Mouse (Mus musculus) C2C12 (cell line): ENCODE measurements around the gene Lta. TPM values are rescaled to one million over a fixed set of nuclear protein-coding genes. Genes with fewer than 3 reads are reported as not detected.
A peak's percentile ranks its signal among the peaks of the same experiment; 100 is the strongest.
"Not testable (repeated sequence)": the region's sequence is repeated elsewhere in the genome, so short reads cannot be mapped to it uniquely, and the experiment has no call there.

Source experiments
- H3K27me3 ChIP-seq: one replicate; pipeline ENCODE4 v1.6.1; 2011; ENCODE audit not compliant: control insufficient read depth, insufficient read depth, insufficient read length
- H3K36me3 ChIP-seq: one replicate; pipeline ENCODE4 v1.6.1; 2011; ENCODE audit not compliant: control insufficient read depth, insufficient read depth
- H3K4me3 ChIP-seq: one replicate; pipeline ENCODE4 v1.5.1; 2011; ENCODE audit warnings: mild to moderate bottlenecking, control low read depth; ENCODE audit not compliant: poor library complexity, insufficient read depth, severe bottlenecking
- H3K79me2 ChIP-seq: one replicate; pipeline ENCODE4 v1.6.1; 2011; ENCODE audit not compliant: control insufficient read depth, insufficient read depth
- H3K79me3 ChIP-seq: one replicate; pipeline ENCODE4 v1.6.1; 2011; ENCODE audit warnings: low read depth, control low read depth
- H3ac ChIP-seq: one replicate; pipeline ENCODE3; 2011; ENCODE audit warnings: low read depth; ENCODE audit not compliant: control insufficient read depth, insufficient read length
- CEBPB ChIP-seq: IDR thresholded peaks from one replicate; pipeline ENCODE4 v1.6.1; 2011; ENCODE audit warnings: low read depth, mild to moderate bottlenecking, control low read depth, moderate library complexity
- CTCF ChIP-seq: IDR thresholded peaks from one replicate; pipeline ENCODE4 v1.5.1; 2011; ENCODE audit not compliant: control insufficient read depth, insufficient read depth, insufficient read length
- FOSL1 ChIP-seq: IDR thresholded peaks from one replicate; pipeline ENCODE4 v1.8.0; 2011; ENCODE audit warnings: mild to moderate bottlenecking, low read length; ENCODE audit not compliant: poor library complexity, insufficient read depth, severe bottlenecking
- MAX ChIP-seq: IDR thresholded peaks from one replicate; pipeline ENCODE4 v1.6.1; 2011; ENCODE audit warnings: mild to moderate bottlenecking, control low read depth
- MYOD1 ChIP-seq: IDR thresholded peaks from one replicate; pipeline ENCODE4 v1.6.1; 2011; ENCODE audit warnings: low read depth; ENCODE audit not compliant: control insufficient read depth, insufficient read length
- MYOG ChIP-seq: IDR thresholded peaks from one replicate; pipeline ENCODE4 v1.6.1; 2011; ENCODE audit not compliant: control insufficient read depth, insufficient read length; ENCODE audit errors: extremely low read depth
- USF1 ChIP-seq: IDR thresholded peaks from one replicate; pipeline ENCODE4 v1.6.1; 2011; ENCODE audit warnings: low read depth, mild to moderate bottlenecking, control low read depth, moderate library complexity
- polyA plus RNA-seq: library from polyadenylated mRNA; unstranded; fragments of >200 nt; fragmentation: generic; extraction: Trizol; gene quantifications from one replicate; pipeline ENCODE4 v1.2.1, GENCODE M21; 2012; ENCODE audit warnings: missing spikeins

Gene Lta
- polyA plus RNA-seq, 1 experiment = 0.07 TPM

DNA sequence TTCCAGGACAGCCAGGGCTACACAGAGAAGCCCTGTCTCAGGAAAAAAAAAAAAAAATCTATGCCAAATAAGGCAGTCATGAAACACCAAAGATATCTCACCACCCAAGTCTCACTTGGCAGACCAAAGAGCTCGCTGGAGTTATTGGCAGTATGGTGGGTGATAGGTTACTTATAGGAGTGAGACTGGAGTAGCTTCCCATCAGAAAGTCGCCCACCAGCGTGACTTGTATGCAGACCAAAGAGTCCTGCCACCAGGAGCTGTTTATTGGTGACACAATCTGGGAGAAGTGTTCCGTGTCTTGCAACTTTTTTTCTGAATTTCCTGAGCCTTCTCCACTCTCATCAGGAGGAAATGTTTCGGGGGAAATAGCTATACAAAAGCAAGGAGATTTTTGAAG lies 34.5 kb upstream of the Lta start:
- peaks cover 27% of the 10 kb centered on the region for H3K79me3 ChIP-seq
- TF ChIP-seq FOSL1 = no peak
- no peak for TF ChIP-seq USF1
- no peak for TF ChIP-seq MYOG
- TF ChIP-seq MAX = no peak
- no peak for TF ChIP-seq MYOD1
- TF ChIP-seq CTCF = no peak
- no peak for TF ChIP-seq CEBPB
- peaks cover 20% of the 10 kb centered on the region for H3K36me3 ChIP-seq
- H3ac ChIP-seq = no peak overlapping the region
- H3K4me3 ChIP-seq = no peak overlapping the region
- H3K79me2 ChIP-seq = peaks cover 38% of the 10 kb centered on the region
- H3K27me3 ChIP-seq = no peaks in the 10 kb centered on the region

DNA sequence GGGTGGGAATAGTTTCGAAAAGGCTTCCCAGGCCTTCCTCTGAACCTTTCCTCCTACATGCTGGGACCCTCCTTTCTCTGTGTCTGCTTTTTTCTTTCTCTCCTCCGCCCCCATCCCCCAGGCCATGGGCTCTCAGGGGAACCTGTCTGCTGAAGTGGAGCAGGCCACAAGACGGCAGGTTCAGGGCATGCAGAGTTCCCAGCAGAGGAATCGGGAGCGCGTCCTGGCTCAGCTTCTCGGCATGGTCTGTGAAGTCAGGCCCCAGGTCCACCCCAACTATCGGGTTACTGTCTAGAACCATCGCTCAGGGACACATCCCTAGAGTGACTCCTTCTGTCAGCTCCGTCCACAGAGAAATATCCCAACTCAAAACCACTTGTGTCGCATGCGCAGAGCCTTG lies 32.4 kb upstream of the Lta start:
- peaks cover 38% of the 10 kb centered on the region for H3K79me2 ChIP-seq

DNA sequence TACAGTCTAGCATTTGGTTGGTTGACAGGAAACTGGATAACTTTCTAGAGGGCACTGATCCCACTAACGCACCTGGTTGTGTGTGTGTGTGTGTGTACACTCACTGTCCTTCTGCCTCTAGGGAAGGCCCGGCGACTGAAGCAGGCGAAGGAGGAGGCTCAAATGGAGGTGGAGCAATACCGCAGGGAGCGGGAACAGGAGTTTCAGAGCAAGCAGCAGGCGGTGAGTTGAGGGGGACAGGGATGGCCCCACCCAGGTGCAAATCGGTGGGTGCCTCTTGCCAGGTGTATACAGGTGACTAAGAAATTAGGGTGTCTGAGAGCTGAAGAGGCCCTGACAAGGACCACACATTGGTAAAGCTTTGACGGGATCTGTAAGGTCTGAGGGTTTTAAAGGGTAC lies 31.8 kb upstream of the Lta start:
- peaks cover 16% of the 10 kb centered on the region for H3K36me3 ChIP-seq
- TF ChIP-seq CEBPB (no peak), MYOD1 (no peak), USF1 (no peak), MAX (no peak), CTCF (no peak), MYOG (no peak), FOSL1 (no peak)
- H3ac ChIP-seq = no peak overlapping the region
- H3K79me2 ChIP-seq = peaks cover 38% of the 10 kb centered on the region
- H3K4me3 ChIP-seq = no peak overlapping the region
- H3K27me3 ChIP-seq = no peaks in the 10 kb centered on the region
- peaks cover 15% of the 10 kb centered on the region for H3K79me3 ChIP-seq

More for the DNA sequence above, 32.4 kb upstream of the Lta start:
- Histone ChIP-seq H3K36me3 (peaks cover 12% of the 10 kb centered on the region), H3ac (no peak overlapping the region), H3K4me3 (no peak overlapping the region), H3K27me3 (no peaks in the 10 kb centered on the region), H3K79me3 (peaks cover 19% of the 10 kb centered on the region)
- TF ChIP-seq MAX (no peak), USF1 (no peak), CEBPB (no peak), CTCF (no peak), FOSL1 (no peak), MYOD1 (no peak), MYOG (no peak)

- peaks cover 15% of the 10 kb centered on the region for H3K79me3 ChIP-seq
- H3K27me3 ChIP-seq = no peaks in the 10 kb centered on the region
- H3K36me3 ChIP-seq = peaks cover 21% of the 10 kb centered on the region
- peaks cover 40% of the 10 kb centered on the region for H3K79me2 ChIP-seq
- peak overlapping the region; percentile 51 for H3K4me3 ChIP-seq
- TF ChIP-seq CTCF (peak; percentile 88), FOSL1 (no peak), MYOD1 (peak; percentile 85), MAX (no peak), CEBPB (no peak), USF1 (no peak), MYOG (no peak)
- H3ac ChIP-seq = peak overlapping the region; percentile 76
Measured at GRCm38 (mm10) chr17:35236390-35236746, 31.2 kb upstream of the Lta start.

DNA sequence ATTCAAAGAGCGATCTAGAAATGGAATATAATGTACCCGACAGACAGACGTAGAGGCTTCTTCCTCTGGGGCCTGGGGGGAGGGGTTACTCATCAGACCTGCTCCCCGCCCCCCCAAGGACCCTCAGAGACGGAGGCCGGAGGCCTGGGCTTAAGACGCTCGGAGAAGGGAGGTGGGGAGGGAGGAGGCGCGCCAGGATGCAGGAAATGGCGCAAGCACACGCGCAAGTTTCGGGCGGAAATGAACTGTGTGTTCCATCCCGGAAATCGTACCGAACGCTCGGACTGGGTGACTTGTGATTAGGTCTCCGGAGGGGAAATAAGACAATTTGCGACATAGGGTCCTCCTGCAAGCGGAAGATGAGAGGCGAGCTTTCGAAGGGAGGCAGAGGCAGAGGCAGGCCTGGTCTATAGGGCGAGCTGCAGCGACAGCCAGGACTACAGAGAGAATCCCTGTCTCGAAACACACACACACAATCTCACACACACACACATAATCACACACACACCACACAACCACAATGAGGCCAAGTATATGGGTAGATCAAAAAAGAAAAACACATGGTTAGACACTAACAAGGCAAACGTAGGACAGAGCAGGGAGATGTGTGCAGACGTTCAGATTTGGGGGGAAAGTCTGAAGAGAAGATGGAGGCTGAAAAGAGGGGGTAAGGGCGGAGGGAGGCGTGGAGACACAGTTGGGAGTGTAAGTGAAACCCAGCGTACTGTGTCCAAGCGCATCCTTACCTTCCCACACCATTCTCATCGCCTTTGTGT lies 30.7 kb upstream of the Lta start, which contains the start of gene Nfkbil1:
Gene Nfkbil1 (minus strand): TSS at position 179 of the 776 bp plus-strand sequence.
- H3K4me3 ChIP-seq = peak within 1 kb of the TSS; percentile 51
- H3K79me2 ChIP-seq = peaks cover 46% of the 10 kb centered on the region
- peak; percentile 65 for TF ChIP-seq CEBPB
- TF ChIP-seq MAX = peak; percentile 56
- TF ChIP-seq MYOG = no peak
- peaks cover 19% of the 10 kb centered on the region for H3K79me3 ChIP-seq
- H3ac ChIP-seq = peak within 1 kb of the TSS; percentile 90
- peaks cover 25% of the 10 kb centered on the region for H3K36me3 ChIP-seq
- no peaks in the 10 kb centered on the region for H3K27me3 ChIP-seq

DNA sequence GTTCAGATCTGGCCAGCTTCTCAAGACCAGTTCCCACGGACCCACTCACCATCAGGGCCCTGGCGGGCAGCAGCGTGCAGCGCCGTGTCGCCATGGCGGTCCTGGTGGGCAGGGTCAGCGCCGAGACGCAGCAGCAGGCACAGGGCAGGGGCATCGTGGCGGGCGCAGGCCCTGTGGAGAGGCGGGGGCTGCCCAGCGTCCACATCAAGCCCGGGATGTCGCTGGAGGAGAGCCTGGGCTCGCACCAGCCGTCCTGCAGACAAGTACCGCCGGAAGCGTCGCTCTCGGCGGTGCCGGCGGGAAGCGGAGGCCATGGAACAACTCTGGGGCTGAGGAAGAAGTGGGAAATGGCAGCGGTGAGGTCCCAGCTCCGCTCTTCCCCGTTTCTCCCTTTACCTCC lies 29.8 kb upstream of the Lta start:
- Histone ChIP-seq H3ac (peak overlapping the region; percentile 90), H3K36me3 (peaks cover 28% of the 10 kb centered on the region)
- TF ChIP-seq USF1 (no peak), MYOD1 (no peak), MAX (no peak), FOSL1 (no peak), MYOG (no peak), CTCF (no peak), CEBPB (no peak)

GRCm38 (mm10) chr17:35234090-35234489 lies 28.9 kb upstream of the Lta start:
- not testable (repeated sequence) for H3ac ChIP-seq, H3K27me3 ChIP-seq, H3K4me3 ChIP-seq
- peaks cover 23% of the 10 kb centered on the region for H3K79me3 ChIP-seq
- peaks cover 37% of the 10 kb centered on the region for H3K36me3 ChIP-seq
- H3K79me2 ChIP-seq = peaks cover 59% of the 10 kb centered on the region

More for the DNA sequence above, 29.8 kb upstream of the Lta start:
- Histone ChIP-seq H3K79me2 (peaks cover 54% of the 10 kb centered on the region), H3K79me3 (peaks cover 23% of the 10 kb centered on the region), H3K27me3 (no peaks in the 10 kb centered on the region), H3K4me3 (peak overlapping the region; percentile 51)
